Mouse (Mus musculus) megakaryocyte-erythroid progenitor cell, adult 5-6 weeks (primary cell): Measurements from ENCODE around the gene Caskin2. TPM values are rescaled to one million over a fixed set of nuclear protein-coding genes. Genes with fewer than 3 reads are reported as not detected.

Source experiments
- ATAC-seq: replicated peaks from 2 replicates; pipeline ENCODE4 v1.8.0; 2016; ENCODE audit warnings: mild to moderate bottlenecking, inconsistent platforms; ENCODE audit not compliant: severe bottlenecking, poor library complexity, low FRiP score, low TSS enrichment
- total RNA-seq, 2 experiments: library from RNA; stranded (forward) in 1 of 2; stranded (reverse) in 1 of 2; fragments of 200-1000, 215-1000 nt in 1 of 2; fragments of >200 nt in 1 of 2; fragmentation: Nextera tagmentation in 1 of 2; gene quantifications; 2 replicates each; pipeline ENCODE4 v1.2.3; 2014 to 2017

Gene Caskin2
- total RNA-seq, 2 experiments from 2014 or later, result 3.7 to 9.8 TPM

GRCm38 (mm10) chr11:115809311-115809781 lies 4.1 kb downstream of the Caskin2 start:
- no peak for ATAC-seq

GRCm38 (mm10) chr11:115808696-115809310 lies 4.6 kb downstream of the Caskin2 start:
- no peak for ATAC-seq

- no peak for ATAC-seq
These were observed 5.5 kb downstream of the Caskin2 start for GRCm38 (mm10) chr11:115807971-115808370.

GRCm38 (mm10) chr11:115807306-115807705 lies 6.1 kb downstream of the Caskin2 start:
- no peak for ATAC-seq

- no peak for ATAC-seq
These were observed 7.3 kb downstream of the Caskin2 start for GRCm38 (mm10) chr11:115806154-115806553.

- ATAC-seq, result peak; percentile 90
These were observed 8.4 kb downstream of the Caskin2 start for GRCm38 (mm10) chr11:115805005-115805404.

GRCm38 (mm10) chr11:115803072-115803709 lies 10.2 kb downstream of the Caskin2 start:
- no peak for ATAC-seq

- no peak for ATAC-seq
These were observed 12.5 kb downstream of the Caskin2 start for GRCm38 (mm10) chr11:115800981-115801380.

GRCm38 (mm10) chr11:115797665-115798064 lies 15.8 kb downstream of the Caskin2 start:
- no peak for ATAC-seq

GRCm38 (mm10) chr11:115796898-115797297 lies 16.5 kb downstream of the Caskin2 start:
- ATAC-seq, result no peak

- ATAC-seq, result no peak
These were observed 21.1 kb downstream of the Caskin2 start for GRCm38 (mm10) chr11:115792353-115792752.

GRCm38 (mm10) chr11:115791919-115792318 lies 21.5 kb downstream of the Caskin2 start:
- ATAC-seq, result no peak

- no peak for ATAC-seq
These were observed 23.7 kb downstream of the Caskin2 start for GRCm38 (mm10) chr11:115789787-115790186.

GRCm38 (mm10) chr11:115786473-115786872 lies 27.0 kb downstream of the Caskin2 start:
- no peak for ATAC-seq

GRCm38 (mm10) chr11:115780141-115781070 lies 33.0 kb downstream of the Caskin2 start:
- ATAC-seq, result no peak

- ATAC-seq, result peak; percentile 83
These were observed 34.3 kb downstream of the Caskin2 start for GRCm38 (mm10) chr11:115779038-115779571.

- ATAC-seq, result no peak
These were observed 35.7 kb downstream of the Caskin2 start for GRCm38 (mm10) chr11:115777487-115778335.

GRCm38 (mm10) chr11:115776954-115777353 lies 36.5 kb downstream of the Caskin2 start:
- ATAC-seq, result no peak
